Mouse (Mus musculus) hindbrain, postnatal 0 days (tissue): ENCODE measurements at regions not wholly inside any gene's neighbourhood (a gene's known extent, or its start where the extent isn't known, plus 50 kb on each side); places are given as distances from the start of the nearest gene placed in this dataset.

ENCODE experiments used
- ATAC-seq: fragments of 200-750 bp; cut with Nextera tagmentation; 2 replicates; pipeline ENCODE4 v1.8.0; 2017; ENCODE audit warnings: mild to moderate bottlenecking, moderate TSS enrichment, moderate library complexity
- DNase-seq: peaks from one replicate; pipeline ENCODE4 v3.0.0-alpha.2; 2015; ENCODE audit warnings: low spot score
- H3K27ac ChIP-seq: fragments of 300-500 bp; sonication (generic); 2 replicates; pipeline ENCODE4 v1.5.1; 2014; ENCODE audit warnings: mild to moderate bottlenecking
- H3K27me3 ChIP-seq: fragments of 300-500 bp; sonication (generic); 2 replicates; pipeline ENCODE4 v1.6.1; 2014; ENCODE audit warnings: low read length, mixed read lengths; ENCODE audit not compliant: insufficient read depth
- H3K36me3 ChIP-seq: fragments of 300-500 bp; sonication (generic); 2 replicates; pipeline ENCODE4 v1.6.1; 2014; ENCODE audit warnings: low read length, mixed read lengths; ENCODE audit not compliant: insufficient read depth
- H3K4me1 ChIP-seq: fragments of 300-500 bp; sonication (generic); 2 replicates; pipeline ENCODE4 v1.6.1; 2014; ENCODE audit warnings: antibody characterized with exemption, low read length, mixed read lengths; ENCODE audit not compliant: insufficient read depth
- H3K4me2 ChIP-seq: fragments of 300-500 bp; sonication (generic); 2 replicates; pipeline ENCODE4 v1.6.1; 2014; ENCODE audit warnings: low read depth, mild to moderate bottlenecking, low read length, moderate library complexity, mixed read lengths
- H3K4me3 ChIP-seq: fragments of 300-500 bp; sonication (generic); 2 replicates; pipeline ENCODE4 v1.5.1; 2014; ENCODE audit warnings: low read length
- H3K9ac ChIP-seq: fragments of 300-500 bp; sonication (generic); replicated peaks from 2 replicates; pipeline ENCODE4 v1.6.1; 2014; ENCODE audit warnings: mild to moderate bottlenecking, low read length, moderate library complexity, mixed read lengths
- H3K9me3 ChIP-seq: fragments of 300-500 bp; sonication (generic); 2 replicates; pipeline ENCODE4 v1.6.1; 2016; ENCODE audit warnings: low read length, mixed read lengths
- CTCF ChIP-seq: IDR thresholded peaks from 2 replicates; pipeline ENCODE4 v1.5.1; 2016; ENCODE audit warnings: antibody characterized with exemption, control low read depth, low read depth
- WGBS: fragments of 180-500 bp; shearing (Covaris S2); extraction: QIAGEN DNeasy Blood & Tissue Kit; methylation state at CpG from one replicate; pipeline ENCODE4 v1.1.7; 2014; 5-methylcytosine and 5-hydroxymethylcytosine counted together

DNA sequence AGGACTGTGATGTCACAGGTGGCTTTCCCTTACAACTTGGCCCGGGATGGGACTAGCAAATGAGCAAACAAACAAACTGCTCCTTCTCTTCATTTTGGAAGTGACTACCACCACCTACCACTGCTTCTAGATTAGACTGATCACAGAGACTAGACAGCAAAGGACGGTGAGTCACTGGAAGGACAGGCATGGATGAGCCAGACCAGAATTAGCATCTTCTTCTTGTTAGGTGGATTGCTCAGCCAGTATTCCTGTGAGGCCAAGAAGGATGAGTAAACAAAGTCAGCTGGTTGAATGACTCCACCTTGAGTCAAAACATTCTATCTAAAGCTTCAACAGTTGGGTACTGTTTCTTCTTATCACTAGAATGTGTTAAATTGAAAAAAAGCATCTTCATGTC is 385.1 kb upstream of the Mon1b start:
- Histone ChIP-seq H3K4me1 (no peaks in the 10 kb centered on the region), H3K27ac (no peak overlapping the region), H3K36me3 (no peaks in the 10 kb centered on the region), H3K4me2 (no peak overlapping the region), H3K9ac (no peak overlapping the region), H3K9me3 (no peaks in the 10 kb centered on the region), H3K4me3 (no peak overlapping the region), H3K27me3 (no peaks in the 10 kb centered on the region)
- DNase-seq: no peak
- 91% methylated on average over 2 of the region's 2 CpGs for WGBS
- no peak for TF ChIP-seq CTCF
- ATAC-seq: no peak

DNA sequence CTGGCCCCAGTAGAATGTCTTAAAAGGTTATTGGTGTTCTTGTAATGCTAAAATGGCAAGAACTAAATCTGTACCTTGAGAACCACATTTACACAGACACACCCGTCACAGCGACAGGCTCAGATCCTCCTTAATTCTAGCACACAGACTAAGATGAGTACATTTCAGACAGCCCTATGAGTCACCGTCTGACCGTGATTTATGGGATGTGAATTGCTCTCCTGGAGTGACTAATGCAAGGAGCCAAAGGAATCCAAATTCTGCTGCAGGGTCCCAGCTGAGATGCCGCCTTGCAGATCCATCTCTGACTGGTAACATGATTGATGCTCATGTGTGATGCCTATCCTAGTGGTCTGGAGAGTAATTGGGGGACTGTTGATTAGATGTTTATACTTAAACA is 381.3 kb upstream of the Mon1b start:
- H3K9ac ChIP-seq: no peak overlapping the region
- no peak overlapping the region for H3K4me2 ChIP-seq
- H3K27me3 ChIP-seq: no peaks in the 10 kb centered on the region
- DNase-seq (peak; percentile 17), ATAC-seq (no peak)
- H3K27ac ChIP-seq: no peak overlapping the region
- no peaks in the 10 kb centered on the region for H3K9me3 ChIP-seq
- H3K4me1 ChIP-seq: no peaks in the 10 kb centered on the region
- 70% methylated on average over 5 of the region's 5 CpGs for WGBS
- TF ChIP-seq CTCF: no peak
- no peaks in the 10 kb centered on the region for H3K36me3 ChIP-seq
- H3K4me3 ChIP-seq: no peak overlapping the region

DNA sequence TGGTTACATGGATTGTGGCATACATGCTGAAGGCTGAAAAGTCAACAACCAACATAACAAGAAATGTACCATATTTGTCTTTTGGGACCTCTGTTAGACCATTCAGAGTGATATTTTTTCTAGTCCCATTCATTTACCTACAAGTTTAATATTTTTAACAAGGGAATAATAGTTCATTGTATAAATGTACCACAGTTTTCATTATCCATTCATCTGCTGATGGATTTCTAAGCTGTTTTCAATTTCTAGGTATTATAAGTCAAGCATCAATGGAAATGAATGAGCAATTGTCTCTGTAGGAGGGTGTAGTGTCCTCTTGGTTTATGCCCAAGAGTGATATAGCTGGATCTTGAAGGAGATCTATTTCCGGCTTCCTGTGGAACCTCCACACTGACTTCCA is 375.9 kb upstream of the Mon1b start:
- ATAC-seq (no peak), DNase-seq (no peak)
- Histone ChIP-seq H3K4me2 (no peak overlapping the region), H3K4me1 (no peaks in the 10 kb centered on the region), H3K9me3 (no peaks in the 10 kb centered on the region), H3K27ac (no peak overlapping the region), H3K4me3 (no peak overlapping the region), H3K36me3 (no peaks in the 10 kb centered on the region), H3K27me3 (no peaks in the 10 kb centered on the region), H3K9ac (no peak overlapping the region)
- WGBS: 94% methylated on average over 1 of the region's 1 CpGs
- TF ChIP-seq CTCF: no peak

DNA sequence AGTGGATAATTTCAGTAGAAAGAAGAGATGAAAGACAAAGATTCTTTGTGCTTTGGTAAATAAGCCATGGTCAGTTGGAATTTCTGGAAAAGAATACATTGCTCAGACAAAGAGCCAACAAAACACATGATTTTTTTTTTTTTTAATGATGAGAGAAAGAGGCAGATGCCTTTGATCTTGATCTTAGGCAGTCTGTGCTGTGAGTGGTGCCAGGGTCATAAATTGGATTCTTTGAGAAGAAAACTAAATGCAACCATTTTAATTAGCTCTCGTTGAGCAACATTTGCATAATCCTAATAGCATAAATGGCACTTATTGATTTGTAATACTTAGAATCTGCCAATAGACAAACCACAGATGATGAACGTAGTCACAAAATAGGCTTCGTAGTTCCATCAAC is 372.1 kb upstream of the Mon1b start:
- DNase-seq (no peak), ATAC-seq (no peak)
- Histone ChIP-seq H3K4me3 (no peak overlapping the region), H3K36me3 (no peaks in the 10 kb centered on the region), H3K9ac (no peak overlapping the region), H3K9me3 (no peaks in the 10 kb centered on the region), H3K4me1 (no peaks in the 10 kb centered on the region), H3K27me3 (no peaks in the 10 kb centered on the region), H3K4me2 (no peak overlapping the region), H3K27ac (no peak overlapping the region)
- TF ChIP-seq CTCF: no peak
- 72% methylated on average over 3 of the region's 3 CpGs for WGBS

DNA sequence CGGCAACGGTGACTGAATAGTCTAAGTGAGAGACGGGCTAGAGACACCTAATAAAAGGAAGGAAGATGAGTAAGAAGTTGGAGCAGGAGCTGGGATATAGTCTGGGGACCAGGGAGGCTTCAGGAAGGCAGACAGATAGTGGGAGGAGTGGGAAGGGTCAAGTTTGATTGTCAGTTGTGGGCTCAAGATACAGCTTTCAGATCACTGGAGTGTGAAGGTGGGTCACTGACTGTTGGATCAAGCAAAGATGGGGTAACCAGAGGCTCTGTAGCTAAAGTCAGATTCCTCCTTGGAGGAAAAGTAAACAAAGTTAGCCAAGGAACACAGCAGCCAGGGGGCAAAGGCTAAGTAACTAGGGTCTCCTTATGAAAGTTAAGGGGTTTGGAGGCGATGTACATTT is 364.1 kb upstream of the Mon1b start:
- Histone ChIP-seq H3K4me2 (no peak overlapping the region), H3K9me3 (no peaks in the 10 kb centered on the region), H3K27ac (no peak overlapping the region), H3K27me3 (no peaks in the 10 kb centered on the region), H3K9ac (no peak overlapping the region), H3K4me1 (no peaks in the 10 kb centered on the region), H3K36me3 (no peaks in the 10 kb centered on the region), H3K4me3 (no peak overlapping the region)
- WGBS: 95% methylated on average over 4 of the region's 4 CpGs
- no peak for ATAC-seq
- DNase-seq: no peak
- no peak for TF ChIP-seq CTCF

DNA sequence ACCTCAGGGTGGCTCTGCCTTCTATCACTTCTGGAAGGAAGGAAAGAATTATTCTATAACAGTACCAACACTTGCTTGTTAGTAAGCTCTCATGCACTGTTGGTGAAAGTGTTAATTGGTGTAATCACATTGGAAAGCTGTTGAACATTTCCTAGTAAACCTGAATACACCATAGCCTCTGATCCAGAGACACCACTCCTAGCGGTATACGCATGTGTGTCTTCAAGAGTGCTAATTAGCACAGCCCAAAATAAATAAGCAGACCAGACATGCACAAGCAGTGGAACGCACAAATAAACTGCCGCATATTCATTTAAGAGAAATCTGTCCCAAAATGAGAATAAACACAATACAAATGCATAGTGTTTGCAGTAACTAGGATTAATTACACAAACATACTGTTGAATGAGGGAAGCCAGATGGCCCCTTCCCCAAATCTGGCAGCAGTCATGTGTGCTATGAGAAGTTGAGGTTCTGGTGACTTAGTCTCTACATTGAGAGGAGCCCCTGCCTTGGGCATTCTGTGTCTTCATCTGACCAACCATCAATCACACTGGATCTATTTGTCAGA is 335.0 kb upstream of the Mon1b start:
- Histone ChIP-seq H3K9me3 (no peaks in the 10 kb centered on the region), H3K27me3 (no peaks in the 10 kb centered on the region), H3K27ac (no peak overlapping the region), H3K4me3 (no peak overlapping the region), H3K4me2 (no peak overlapping the region), H3K36me3 (no peaks in the 10 kb centered on the region), H3K9ac (no peak overlapping the region), H3K4me1 (no peaks in the 10 kb centered on the region)
- no peak for ATAC-seq
- WGBS: 76% methylated on average over 4 of the region's 4 CpGs
- peak; percentile 12 for DNase-seq
- no peak for TF ChIP-seq CTCF

DNA sequence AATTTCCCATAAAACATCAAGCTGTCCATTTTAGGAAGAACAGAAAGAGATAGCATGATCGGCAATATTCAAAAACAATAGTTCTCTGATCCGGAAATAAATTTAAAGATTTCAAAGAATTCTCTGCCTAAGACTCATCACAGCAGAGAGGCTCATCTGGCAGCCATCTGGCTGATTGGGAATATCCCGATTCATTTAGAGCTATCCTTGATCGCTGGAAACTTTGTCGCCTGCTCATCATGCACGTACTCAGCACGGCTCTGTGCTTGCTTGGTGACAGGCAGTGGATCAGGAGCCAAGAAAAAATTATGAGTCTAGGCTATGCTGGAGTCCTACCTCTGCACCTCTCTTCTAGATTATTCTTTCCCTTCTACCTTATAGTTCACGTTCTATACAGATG is 332.0 kb upstream of the Mon1b start:
- no peak overlapping the region for H3K9ac ChIP-seq
- H3K36me3 ChIP-seq: no peaks in the 10 kb centered on the region
- H3K27me3 ChIP-seq: no peaks in the 10 kb centered on the region
- H3K27ac ChIP-seq: no peak overlapping the region
- ATAC-seq: no peak
- H3K9me3 ChIP-seq: no peaks in the 10 kb centered on the region
- no peak for TF ChIP-seq CTCF
- no peaks in the 10 kb centered on the region for H3K4me1 ChIP-seq
- H3K4me2 ChIP-seq: no peak overlapping the region
- peak; percentile 20 for DNase-seq
- WGBS: 49% methylated on average over 8 of the region's 8 CpGs
- H3K4me3 ChIP-seq: no peak overlapping the region
